Mouse (Mus musculus): ENCODE measurements around the gene Ins2.

GRCm38 (mm10) chr7:142658681-142659180, 84.5 kb downstream of the Ins2 start:
- no peak for TF ChIP-seq CTCF (IDR thresholded peaks at IDR 0.05; ENCODE audit: low read depth)
- no peak for TF ChIP-seq EP300 (optimal IDR thresholded peaks at IDR 0.05)

All from stomach, postnatal 0 days (tissue).